In the genomic region with DNA sequence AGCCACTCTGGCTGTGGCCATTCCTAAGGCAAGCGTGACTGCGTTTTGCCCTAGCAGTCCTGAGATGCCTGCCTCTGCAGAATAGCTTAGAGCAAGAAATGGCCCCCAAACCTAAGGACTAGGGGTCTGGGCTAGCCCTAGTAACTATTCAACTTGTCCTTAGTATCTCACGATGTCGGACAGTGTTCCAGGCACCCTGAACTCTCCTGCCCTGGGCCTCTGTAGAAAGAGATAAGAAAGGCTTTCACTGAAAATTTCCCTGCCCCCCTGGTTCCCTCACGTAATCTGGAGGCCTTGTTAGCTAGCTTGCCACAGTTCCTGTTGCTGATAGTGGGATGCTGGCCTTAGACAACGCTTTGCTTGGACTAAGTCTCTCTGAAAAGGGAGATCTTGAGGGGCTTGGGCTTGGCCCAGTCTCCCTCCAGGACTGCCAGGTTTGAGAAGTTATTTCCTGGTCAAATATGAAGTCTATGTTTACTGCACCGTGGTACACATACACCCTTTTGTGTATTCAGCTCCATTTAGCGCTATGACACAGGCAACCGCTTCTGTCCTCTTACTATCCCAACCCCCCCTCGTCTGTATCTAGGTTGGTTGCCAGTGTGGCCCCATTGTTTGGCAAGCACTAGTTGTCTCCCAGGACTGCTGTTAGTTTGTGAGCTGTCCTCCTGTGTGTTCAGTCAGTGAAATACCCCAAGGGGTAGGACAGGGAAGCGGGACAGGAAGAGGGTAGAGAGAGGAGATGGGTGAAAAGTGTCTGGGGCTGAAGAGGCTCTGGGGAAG, we compare ENCODE assay signal across 8 mouse cellular contexts.
DNase-seq lines count a peak whose midpoint lies in the region; ATAC-seq lines count a peak whose summit lies in the region.

No protein-coding gene starts in this region.

- H3K4me3 ChIP-seq in lung, embryonic 15.5 days, result no peak overlapping the region
- H3K4me3 ChIP-seq in forebrain, embryonic 15.5 days, result peak overlapping the region; percentile 52
- no peak overlapping the region for H3K4me3 ChIP-seq in limb, embryonic 11.5 days (ENCODE audit: low read depth, low read length)
- H3K4me3 ChIP-seq in midbrain, embryonic 15.5 days, result peak overlapping the region; percentile 51; the same call in 1 of the 2 replicates

- H3K9me3 ChIP-seq in lung, embryonic 15.5 days, result no peaks in the 10 kb centered on the region
- no peaks in the 10 kb centered on the region for H3K9me3 ChIP-seq in forebrain, embryonic 15.5 days
- H3K9me3 ChIP-seq in limb, embryonic 11.5 days (ENCODE audit: control insufficient read depth, low read length), result no peaks in the 10 kb centered on the region
- H3K9me3 ChIP-seq in midbrain, embryonic 15.5 days, result no peaks in the 10 kb centered on the region

- DNase-seq in lung, postnatal 14 days, result no peak
- DNase-seq in limb, embryonic 11.5 days (ENCODE audit: low spot score), result no peak
- no peak for DNase-seq in right cerebral cortex, postnatal 10 days (ENCODE audit: low spot score in 2 of 2)
- no peak for DNase-seq in urinary bladder, adult 18-20 months (ENCODE audit: low spot score in 2 of 2)
- DNase-seq in left cerebral cortex, postnatal 36 days (ENCODE audit: low spot score in 2 of 2), result no peak

- H3K4me1 ChIP-seq in lung, embryonic 15.5 days, result peaks cover 16% of the 10 kb centered on the region
- H3K4me1 ChIP-seq in forebrain, embryonic 15.5 days, result peaks cover 31% of the 10 kb centered on the region
- H3K4me1 ChIP-seq in limb, embryonic 11.5 days (ENCODE audit: control insufficient read depth, insufficient read depth, low read length), result no peaks in the 10 kb centered on the region; the same call in 1 of the 2 replicates
- peaks cover 16% of the 10 kb centered on the region for H3K4me1 ChIP-seq in midbrain, embryonic 15.5 days

- ATAC-seq in lung, embryonic 15.5 days (ENCODE audit: borderline replicate concordance, extremely low read depth, low FRiP score, low TSS enrichment), result peak; percentile 36; the same call in 1 of the 2 replicates
- ATAC-seq in forebrain, embryonic 15.5 days (replicated peaks), result peak; percentile 12; the same call in 1 of the 2 replicates
- no peak for ATAC-seq in limb, embryonic 11.5 days (ENCODE audit: insufficient number of reproducible peaks, low FRiP score, low TSS enrichment, low read depth)
- no peak for ATAC-seq in midbrain, embryonic 15.5 days (replicated peaks)

- WGBS in lung, embryonic 15.5 days, result 46% methylated on average over 11 of the region's 11 CpGs
- 67% methylated on average over 11 of the region's 11 CpGs for WGBS in forebrain, embryonic 15.5 days
- WGBS in limb, embryonic 11.5 days, result 80% methylated on average over 11 of the region's 11 CpGs
- 71% methylated on average over 11 of the region's 11 CpGs for WGBS in midbrain, embryonic 15.5 days

- H3K9ac ChIP-seq in lung, embryonic 15.5 days, result no peak overlapping the region
- peak overlapping the region; percentile 62; the same call in 1 of the 2 replicates for H3K9ac ChIP-seq in forebrain, embryonic 15.5 days (replicated peaks)
- peak overlapping the region; percentile 63 for H3K9ac ChIP-seq in limb, embryonic 11.5 days (ENCODE audit: low read length)
- peak overlapping the region; percentile 81 for H3K9ac ChIP-seq in midbrain, embryonic 15.5 days

- no peak overlapping the region for H3K27ac ChIP-seq in lung, embryonic 15.5 days
- H3K27ac ChIP-seq in forebrain, embryonic 15.5 days (replicated peaks), result 0 out of 2 replicates have a peak overlapping the region, but pooled peaks have one; percentile 20
- no peak overlapping the region for H3K27ac ChIP-seq in limb, embryonic 11.5 days (replicated peaks; ENCODE audit: low read depth, low read length)
- no peak overlapping the region for H3K27ac ChIP-seq in midbrain, embryonic 15.5 days

- intact Hi-C loops in left cerebral cortex, postnatal 36 days (cut with DNase I), result loop anchor here (5.0 kb wide), 1 partner anchor 112 kb away; the partner anchor contains the start of gene Klf13

- no peaks in the 10 kb centered on the region for H3K27me3 ChIP-seq in lung, embryonic 15.5 days
- H3K27me3 ChIP-seq in forebrain, embryonic 15.5 days, result no peaks in the 10 kb centered on the region
- H3K27me3 ChIP-seq in limb, embryonic 11.5 days (ENCODE audit: control insufficient read depth, insufficient read depth, low read length), result no peaks in the 10 kb centered on the region
- no peaks in the 10 kb centered on the region for H3K27me3 ChIP-seq in midbrain, embryonic 15.5 days (replicated peaks)

- no peaks in the 10 kb centered on the region for H3K36me3 ChIP-seq in lung, embryonic 15.5 days
- H3K36me3 ChIP-seq in forebrain, embryonic 15.5 days, result no peaks in the 10 kb centered on the region
- no peaks in the 10 kb centered on the region for H3K36me3 ChIP-seq in limb, embryonic 11.5 days (ENCODE audit: control insufficient read depth, insufficient read depth, low read length)
- no peaks in the 10 kb centered on the region for H3K36me3 ChIP-seq in midbrain, embryonic 15.5 days (replicated peaks)

- H3K4me2 ChIP-seq in lung, embryonic 15.5 days, result peak overlapping the region; percentile 88
- peak overlapping the region; percentile 80; the same call in 1 of the 2 replicates for H3K4me2 ChIP-seq in forebrain, embryonic 15.5 days (replicated peaks)
- H3K4me2 ChIP-seq in limb, embryonic 11.5 days (ENCODE audit: low read depth, severe bottlenecking), result peak overlapping the region; percentile 72
- peak overlapping the region; percentile 93 for H3K4me2 ChIP-seq in midbrain, embryonic 15.5 days

Comparison
In these comparisons a context has a peak if more than half of its experiments do, and no peak if none do; other contexts are left out.
1. ATAC-seq: peak in lung, embryonic 15.5 days (single experiment) and forebrain, embryonic 15.5 days (single experiment); none in limb, embryonic 11.5 days (single experiment) and midbrain, embryonic 15.5 days (single experiment).
2. H3K4me3 ChIP-seq: peak in forebrain, embryonic 15.5 days (single experiment) and midbrain, embryonic 15.5 days (single experiment); none in lung, embryonic 15.5 days (single experiment) and limb, embryonic 11.5 days (single experiment).
3. Peak in every context shown above with its lines, with median percentiles within 50 percentile points of each other: H3K4me2 ChIP-seq.